Mouse (Mus musculus): ENCODE data around the gene Selenon. TPM values are rescaled to one million over a fixed set of nuclear protein-coding genes. Genes with fewer than 3 reads are reported as not detected.

Selenon gene
- polyA plus RNA-seq, 1 experiment from 2014 or later, result 15.1 TPM

DNA sequence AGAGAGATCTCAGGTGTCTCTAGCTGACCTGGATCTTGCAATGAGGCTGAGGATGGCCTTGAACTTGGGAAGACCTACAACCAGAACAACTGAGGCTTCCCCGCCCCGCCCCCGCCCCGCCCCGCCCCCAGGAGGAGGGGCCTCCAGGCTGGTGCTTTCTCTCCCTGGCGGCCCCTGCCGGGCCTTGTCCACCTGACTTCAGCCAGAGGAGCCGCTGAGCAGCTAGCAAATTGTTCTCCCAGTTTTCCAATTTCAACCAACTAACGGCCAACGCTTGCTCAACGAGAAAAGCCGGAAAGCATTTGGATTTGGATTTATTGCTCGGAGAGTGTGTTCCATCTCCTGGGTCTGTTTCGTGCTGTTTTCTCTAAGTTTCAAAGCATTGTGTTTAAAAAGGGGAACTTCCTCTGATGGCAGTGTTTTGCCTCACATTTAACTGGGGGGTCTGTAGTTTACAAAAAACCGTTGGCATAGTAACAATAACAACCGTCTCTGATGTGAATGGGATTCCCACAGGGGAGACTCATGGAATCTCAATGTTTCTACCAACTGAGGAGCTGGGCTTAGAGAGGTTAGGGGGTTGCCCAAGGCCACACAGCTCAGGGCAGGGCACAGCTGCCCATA is 5.8 kb upstream of the Selenon start:
- no peak for ATAC-seq (ENCODE audit: low FRiP score, low read depth)
- 21% methylated on average over 10 of the region's 16 CpGs for WGBS

DNA sequence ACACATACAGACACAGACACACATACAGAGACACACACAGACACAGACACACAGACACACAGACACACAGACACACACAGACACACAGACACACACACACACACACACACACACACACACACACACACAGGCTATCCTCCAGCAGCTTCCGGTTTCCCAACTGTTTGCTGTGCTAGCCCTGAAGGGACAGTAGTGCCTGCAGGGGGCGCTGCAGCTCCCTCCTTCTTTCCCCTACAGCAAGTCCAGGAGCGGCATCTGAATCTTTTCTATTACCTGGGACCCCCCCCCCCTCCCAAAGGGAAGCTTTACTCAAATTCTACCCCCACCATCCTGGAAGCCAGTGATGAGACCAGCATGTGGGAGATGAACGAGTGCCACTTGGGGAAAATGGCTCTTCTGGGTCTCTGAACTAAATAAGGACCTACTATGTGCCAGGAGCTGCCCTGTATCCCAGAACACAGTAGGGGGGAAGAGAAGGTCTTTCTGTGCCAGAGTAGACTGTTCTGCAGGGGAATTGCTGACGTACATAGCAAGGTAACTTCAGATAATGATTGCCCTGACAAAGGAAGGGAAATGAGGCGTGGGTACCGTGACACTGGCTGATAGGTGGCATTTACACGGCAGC is 4.1 kb upstream of the Selenon start:
- no peak overlapping the region for H3K4me3 ChIP-seq
- 66% methylated on average over 8 of the region's 8 CpGs for WGBS
- ATAC-seq (ENCODE audit: low FRiP score, low read depth), result no peak
- H3K27me3 ChIP-seq, result no peaks in the 10 kb centered on the region
- H3K9me3 ChIP-seq, result no peaks in the 10 kb centered on the region
- no peak overlapping the region for H3K9ac ChIP-seq (replicated peaks)
- H3K36me3 ChIP-seq, result no peaks in the 10 kb centered on the region
- peaks cover 26% of the 10 kb centered on the region for H3K4me1 ChIP-seq
- H3K4me2 ChIP-seq (replicated peaks), result no peak overlapping the region
- H3K27ac ChIP-seq (replicated peaks), result no peak overlapping the region

More for the DNA sequence above, 5.8 kb upstream of the Selenon start:
- no peak overlapping the region for H3K27ac ChIP-seq (replicated peaks)
- H3K9me3 ChIP-seq, result no peaks in the 10 kb centered on the region
- H3K36me3 ChIP-seq, result no peaks in the 10 kb centered on the region
- H3K27me3 ChIP-seq, result no peaks in the 10 kb centered on the region
- no peak overlapping the region for H3K4me2 ChIP-seq (replicated peaks)
- H3K4me3 ChIP-seq, result no peak overlapping the region
- peaks cover 16% of the 10 kb centered on the region for H3K4me1 ChIP-seq
- H3K9ac ChIP-seq (replicated peaks), result no peak overlapping the region

DNA sequence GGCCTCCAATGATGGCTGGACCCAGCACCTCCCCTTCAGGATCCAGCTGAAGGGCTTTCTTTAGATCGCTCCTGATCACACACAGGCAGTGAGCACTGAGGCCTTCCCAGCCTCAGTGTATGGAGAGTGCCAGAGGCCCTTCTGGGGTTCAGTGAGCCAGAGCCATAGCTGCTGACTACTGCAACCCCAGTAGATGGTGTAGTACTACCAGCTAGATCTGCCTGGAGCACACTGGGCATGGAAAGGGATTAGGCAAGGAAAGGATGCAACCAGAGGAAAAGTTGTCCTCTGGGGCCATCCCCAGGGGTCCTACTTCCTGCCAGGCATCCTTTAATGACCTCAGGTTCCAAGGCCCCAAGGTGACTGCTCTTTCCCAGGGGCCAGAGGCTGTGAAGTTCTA is 1.7 kb upstream of the Selenon start:
- ATAC-seq (ENCODE audit: low FRiP score, low read depth), result no peak
- Histone ChIP-seq H3K4me3 (no peak overlapping the region), H3K27ac (replicated peaks) (no peak overlapping the region), H3K36me3 (peaks cover 20% of the 10 kb centered on the region), H3K9me3 (peaks cover 10% of the 10 kb centered on the region), H3K27me3 (no peaks in the 10 kb centered on the region), H3K4me1 (peaks cover 32% of the 10 kb centered on the region), H3K4me2 (replicated peaks) (no peak overlapping the region), H3K9ac (replicated peaks) (no peak overlapping the region)
- 76% methylated on average over 1 of the region's 1 CpGs for WGBS

DNA sequence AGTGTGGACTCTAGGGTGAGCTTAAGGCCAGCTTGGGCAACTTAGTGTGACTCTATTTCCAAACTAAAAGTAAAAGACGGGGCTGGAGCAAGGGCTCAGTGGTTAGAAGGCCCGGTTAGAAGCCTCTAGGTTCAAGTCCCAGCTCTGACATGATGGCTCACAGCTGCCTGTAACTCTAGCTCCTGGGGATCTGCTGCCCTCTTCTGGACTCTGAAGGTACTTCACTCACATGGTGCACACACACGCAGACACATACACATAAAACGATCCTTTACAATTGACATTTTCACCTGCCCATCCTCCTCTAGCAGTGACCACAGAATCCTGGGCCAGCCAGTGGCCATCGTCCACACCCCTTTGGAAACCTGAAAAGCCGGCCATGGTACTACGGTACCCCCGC is 2.1 kb downstream of the Selenon start:
- 94% methylated on average over 8 of the region's 8 CpGs for WGBS
- ATAC-seq (ENCODE audit: low FRiP score, low read depth), result no peak
- Histone ChIP-seq H3K27me3 (no peaks in the 10 kb centered on the region), H3K9me3 (peaks cover 10% of the 10 kb centered on the region), H3K4me1 (peaks cover 33% of the 10 kb centered on the region), H3K4me3 (no peak overlapping the region), H3K9ac (replicated peaks) (no peak overlapping the region), H3K27ac (replicated peaks) (no peak overlapping the region), H3K4me2 (replicated peaks) (no peak overlapping the region), H3K36me3 (peaks cover 54% of the 10 kb centered on the region)

DNA sequence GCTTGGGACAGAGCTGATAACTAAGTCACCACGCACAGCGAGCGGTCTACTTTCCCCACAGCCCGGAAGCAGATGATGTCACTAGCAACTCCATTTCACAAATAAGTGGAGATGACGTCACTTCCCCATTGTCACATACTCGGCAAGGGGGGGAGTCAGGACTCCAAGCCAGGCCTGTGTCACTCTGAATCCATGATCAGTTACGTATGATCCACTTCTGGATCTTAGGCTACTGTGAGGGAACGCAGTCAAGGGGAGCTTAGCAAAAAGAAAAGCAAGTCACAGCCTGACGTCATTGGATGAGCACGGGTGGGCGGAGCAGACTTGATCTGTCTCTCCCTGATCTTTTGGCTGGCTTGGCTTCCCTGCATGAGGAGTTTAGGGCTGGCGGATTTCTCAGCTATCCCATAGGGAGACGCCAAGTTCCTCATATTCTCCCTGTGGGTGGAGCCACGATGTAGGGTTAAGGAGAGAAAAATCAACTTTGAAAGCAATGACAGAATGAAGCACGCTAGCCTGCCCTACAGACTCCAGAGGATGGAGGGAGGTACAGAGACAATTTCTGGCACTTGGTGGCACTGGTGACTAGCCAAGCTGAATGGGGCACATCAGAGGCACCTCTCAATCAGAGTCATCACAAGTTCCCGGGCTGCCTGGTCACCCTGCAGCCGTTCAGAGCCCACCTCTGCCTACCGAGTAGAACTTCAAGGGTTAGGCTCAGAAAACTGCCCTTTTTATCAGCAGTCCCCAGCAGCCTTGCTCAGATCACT is 3.6 kb downstream of the Selenon start:
- peaks cover 68% of the 10 kb centered on the region for H3K36me3 ChIP-seq
- no peak overlapping the region for H3K27ac ChIP-seq (replicated peaks)
- no peak overlapping the region for H3K4me2 ChIP-seq (replicated peaks)
- no peaks in the 10 kb centered on the region for H3K27me3 ChIP-seq
- H3K9me3 ChIP-seq, result peaks cover 10% of the 10 kb centered on the region
- peaks cover 33% of the 10 kb centered on the region for H3K4me1 ChIP-seq
- ATAC-seq (ENCODE audit: low FRiP score, low read depth), result no peak
- no peak overlapping the region for H3K4me3 ChIP-seq
- no peak overlapping the region for H3K9ac ChIP-seq (replicated peaks)
- 73% methylated on average over 18 of the region's 18 CpGs for WGBS

DNA sequence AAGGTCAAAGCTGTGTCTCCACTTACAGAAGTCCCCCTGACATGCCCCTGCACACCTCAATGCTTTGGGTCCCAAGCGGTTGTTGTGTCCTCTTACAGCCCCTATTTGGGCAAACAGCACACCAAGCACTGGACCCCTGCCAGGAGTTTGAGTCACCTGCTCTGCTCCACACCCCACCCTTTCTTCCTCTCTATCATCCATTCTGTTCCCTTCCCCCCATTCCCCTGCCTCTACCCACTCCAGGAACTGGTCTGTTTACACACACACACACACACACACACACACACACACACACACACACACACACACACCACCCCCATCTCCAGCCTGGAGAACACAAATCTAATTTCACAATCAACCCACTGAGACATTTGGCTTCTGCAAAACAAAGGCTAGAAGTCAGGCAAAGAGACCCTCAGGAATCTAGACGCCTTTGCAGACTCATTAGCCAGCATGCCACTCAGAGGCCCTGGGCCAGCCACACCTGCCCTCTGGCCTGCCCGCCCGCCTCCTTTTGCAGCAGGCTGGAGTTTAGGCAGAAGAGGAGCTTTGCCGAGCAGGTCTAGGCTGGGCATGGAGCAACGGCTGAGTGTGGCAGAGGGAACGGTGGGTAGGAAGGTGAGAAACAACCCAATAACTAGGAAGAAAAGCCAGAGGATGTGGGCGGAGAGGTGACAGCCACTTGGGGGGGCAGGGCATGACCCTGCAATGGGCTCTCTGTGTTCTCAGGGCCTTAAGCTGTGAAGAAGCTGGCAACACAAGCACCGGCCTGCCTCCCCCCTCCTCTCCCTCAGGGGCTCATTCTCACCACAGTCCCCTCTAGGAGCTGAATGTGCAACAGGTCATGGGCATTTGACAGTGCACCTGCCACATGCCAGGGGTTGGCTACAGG is 4.9 kb downstream of the Selenon start:
- H3K4me2 ChIP-seq (replicated peaks), result no peak overlapping the region
- 72% methylated on average over 9 of the region's 9 CpGs for WGBS

DNA sequence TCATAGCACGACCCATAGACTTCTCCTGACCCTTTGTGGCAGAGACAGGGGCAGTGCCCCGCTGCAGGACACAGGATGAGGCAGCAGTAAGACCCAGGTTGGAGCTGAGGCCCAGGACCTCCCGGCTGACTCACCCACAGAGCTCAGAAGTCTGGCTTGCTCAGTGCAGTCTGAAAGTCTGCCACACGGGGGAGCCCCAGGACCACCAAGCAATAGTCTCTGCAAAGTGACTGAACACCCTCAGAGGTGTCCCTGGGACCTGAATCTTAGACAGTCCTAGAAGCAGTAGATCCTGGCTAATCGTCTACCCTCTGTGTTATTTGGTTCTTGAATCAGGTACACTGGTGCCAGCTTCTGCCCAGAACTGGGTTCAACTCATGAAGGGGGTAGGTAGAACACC is 8.7 kb downstream of the Selenon start:
- Histone ChIP-seq H3K27ac (replicated peaks) (no peak overlapping the region), H3K9me3 (no peaks in the 10 kb centered on the region), H3K4me1 (peaks cover 13% of the 10 kb centered on the region), H3K9ac (replicated peaks) (no peak overlapping the region), H3K36me3 (peaks cover 84% of the 10 kb centered on the region), H3K4me2 (replicated peaks) (no peak overlapping the region), H3K4me3 (no peak overlapping the region), H3K27me3 (no peaks in the 10 kb centered on the region)
- WGBS, result 11% methylated on average over 5 of the region's 5 CpGs
- peak; percentile 68 for ATAC-seq (ENCODE audit: low FRiP score, low read depth)

More for the DNA sequence above, 4.9 kb downstream of the Selenon start:
- Histone ChIP-seq H3K9ac (replicated peaks) (no peak overlapping the region), H3K4me3 (no peak overlapping the region), H3K9me3 (peaks cover 10% of the 10 kb centered on the region), H3K4me1 (peaks cover 29% of the 10 kb centered on the region), H3K27me3 (no peaks in the 10 kb centered on the region), H3K36me3 (peaks cover 76% of the 10 kb centered on the region), H3K27ac (replicated peaks) (no peak overlapping the region)
- no peak for ATAC-seq (ENCODE audit: low FRiP score, low read depth)

DNA sequence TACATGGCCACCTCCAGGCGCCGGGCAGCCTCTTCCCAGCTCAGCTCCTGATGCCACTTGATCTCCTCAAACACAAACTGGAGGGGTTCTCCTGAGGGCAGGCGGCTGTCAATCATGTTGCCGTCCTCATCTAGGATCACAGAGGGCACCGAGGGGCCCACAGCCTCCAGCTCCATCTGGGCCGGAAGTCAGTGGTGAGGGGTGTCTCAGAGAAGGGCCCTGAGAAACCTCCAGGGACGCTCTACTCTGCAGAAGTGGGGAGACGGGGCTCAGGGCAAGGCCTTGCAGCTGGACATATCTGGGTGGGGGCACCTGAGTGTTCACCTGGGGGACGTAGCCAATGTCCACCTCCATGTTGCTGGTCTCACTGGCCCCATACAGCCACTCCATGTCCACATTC is 9.2 kb downstream of the Selenon start:
- Histone ChIP-seq H3K36me3 (peaks cover 79% of the 10 kb centered on the region), H3K4me3 (no peak overlapping the region), H3K9ac (replicated peaks) (no peak overlapping the region), H3K27me3 (no peaks in the 10 kb centered on the region), H3K27ac (replicated peaks) (no peak overlapping the region), H3K9me3 (no peaks in the 10 kb centered on the region), H3K4me2 (replicated peaks) (no peak overlapping the region), H3K4me1 (peaks cover 12% of the 10 kb centered on the region)
- 91% methylated on average over 9 of the region's 9 CpGs for WGBS
- ATAC-seq (ENCODE audit: low FRiP score, low read depth), result no peak

DNA sequence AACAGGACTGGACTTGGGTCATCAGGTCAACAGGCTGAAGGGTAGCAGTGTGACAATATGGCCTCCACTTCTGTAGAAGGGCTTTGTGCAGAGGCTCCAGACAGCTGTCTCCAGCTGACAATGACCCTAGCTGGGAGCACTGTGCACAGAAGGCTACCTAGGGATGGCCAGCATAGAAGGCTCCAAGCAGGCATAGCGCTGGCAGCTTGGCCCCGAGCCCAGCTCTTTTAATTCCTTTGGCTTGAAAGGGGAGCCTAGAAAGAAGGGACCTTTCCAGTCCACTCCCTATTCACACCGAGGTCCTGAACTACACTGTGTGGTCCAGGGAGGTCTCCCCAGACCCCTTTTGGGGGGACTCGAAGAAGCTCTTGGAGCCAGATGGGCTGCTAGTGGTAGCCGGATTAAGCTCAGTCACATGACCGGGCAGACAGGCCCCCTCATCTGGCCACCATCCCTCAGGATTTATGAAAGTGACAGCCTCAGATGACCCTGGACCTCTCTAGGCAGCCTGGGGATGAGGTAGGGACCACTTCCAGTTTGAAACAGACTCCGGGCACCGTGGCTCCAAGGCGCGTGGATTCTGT is 12.9 kb downstream of the Selenon start:
- H3K27ac ChIP-seq (replicated peaks), result no peak overlapping the region
- H3K36me3 ChIP-seq, result peaks cover 43% of the 10 kb centered on the region
- 87% methylated on average over 10 of the region's 10 CpGs for WGBS
- H3K27me3 ChIP-seq, result no peaks in the 10 kb centered on the region
- H3K9ac ChIP-seq (replicated peaks), result no peak overlapping the region
- no peak overlapping the region for H3K4me3 ChIP-seq
- ATAC-seq (ENCODE audit: low FRiP score, low read depth), result no peak
- H3K4me2 ChIP-seq (replicated peaks), result no peak overlapping the region
- no peaks in the 10 kb centered on the region for H3K9me3 ChIP-seq
- peaks cover 8% of the 10 kb centered on the region for H3K4me1 ChIP-seq

DNA sequence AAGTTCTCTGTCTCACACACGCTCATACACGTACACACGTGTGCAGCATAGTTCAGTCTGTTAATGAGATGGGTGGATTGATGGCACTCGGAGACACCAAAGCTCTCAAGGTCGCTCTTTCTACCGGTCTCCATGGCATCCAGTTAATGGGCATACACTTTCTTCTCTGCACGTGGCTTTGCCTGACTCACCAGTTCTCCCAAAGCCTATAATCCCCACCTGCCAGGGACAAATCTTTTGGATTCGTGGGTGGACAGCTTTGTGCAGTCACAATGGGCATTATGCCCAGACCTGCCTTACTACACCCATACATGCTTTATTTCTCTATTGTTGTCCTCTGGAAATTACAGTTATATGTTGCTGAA is 16.2 kb downstream of the Selenon start:
- Histone ChIP-seq H3K9me3 (no peaks in the 10 kb centered on the region), H3K4me3 (peak overlapping the region; percentile 83), H3K27me3 (no peaks in the 10 kb centered on the region), H3K4me2 (replicated peaks) (peak overlapping the region; percentile 97), H3K9ac (replicated peaks) (peak overlapping the region; percentile 42), H3K4me1 (peaks cover 17% of the 10 kb centered on the region), H3K36me3 (peaks cover 34% of the 10 kb centered on the region), H3K27ac (replicated peaks) (0 out of 2 replicates have a peak overlapping the region, but pooled peaks have one; percentile 16)
- WGBS, result 12% methylated on average over 8 of the region's 8 CpGs
- no peak; the same call in 1 of the 2 replicates for ATAC-seq (ENCODE audit: low FRiP score, low read depth)

DNA sequence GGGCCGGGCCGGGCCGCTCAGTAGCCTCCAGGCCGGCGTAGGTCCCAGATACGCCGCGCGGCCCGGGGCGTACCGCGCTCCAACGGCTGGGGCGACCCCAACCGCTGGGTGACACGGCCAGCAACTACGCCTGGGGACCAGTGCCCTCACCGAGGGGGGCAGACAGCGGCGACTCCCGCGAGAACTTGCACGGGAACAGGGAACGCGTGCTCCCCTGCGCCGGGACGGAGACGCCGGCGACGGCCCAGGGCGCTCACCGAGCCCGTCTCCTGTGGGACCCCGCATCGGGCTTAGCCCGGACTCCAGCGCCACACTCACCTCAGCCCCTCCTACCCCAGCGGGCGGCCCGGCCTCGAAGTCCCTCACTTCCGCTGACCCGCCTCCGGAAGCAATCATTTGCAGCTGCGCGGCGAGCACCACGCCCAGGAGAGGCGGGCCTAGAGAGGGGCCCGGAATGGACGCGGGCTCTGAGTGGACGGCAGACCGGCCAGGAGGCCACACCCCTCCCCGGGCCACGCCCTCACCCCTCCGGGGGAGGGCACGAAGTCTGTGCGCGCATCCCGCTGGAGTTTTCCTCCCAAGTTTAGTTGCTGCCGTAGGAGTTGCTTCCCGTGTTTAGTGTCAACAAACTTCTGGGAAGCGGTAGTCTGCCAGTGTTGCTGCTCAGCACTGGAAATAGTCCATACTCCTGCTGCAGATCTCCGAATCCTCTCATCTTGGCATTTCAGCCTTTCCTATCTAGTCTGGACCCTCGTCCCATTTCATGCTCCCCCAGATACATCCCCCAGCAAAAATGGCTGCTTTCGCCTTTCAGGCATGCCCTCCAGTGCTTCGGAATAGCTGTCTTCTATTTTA is 16.8 kb downstream of the Selenon start, which contains the start of gene Mtfr1l:
TSS of gene Mtfr1l (minus strand) at position 456 of the 855 bp plus-strand sequence.
- peak; percentile 98 for ATAC-seq (ENCODE audit: low FRiP score, low read depth)
- Histone ChIP-seq H3K9ac (replicated peaks) (peak within 1 kb of the TSS; percentile 85), H3K4me3 (peak within 1 kb of the TSS; percentile 83), H3K36me3 (peaks cover 34% of the 10 kb centered on the region), H3K27ac (replicated peaks) (peak within 1 kb of the TSS; percentile 85), H3K4me1 (peaks cover 17% of the 10 kb centered on the region), H3K4me2 (replicated peaks) (peak within 1 kb of the TSS; percentile 97), H3K27me3 (no peaks in the 10 kb centered on the region), H3K9me3 (no peaks in the 10 kb centered on the region)
- WGBS, result under 1% methylated on average over 62 of the region's 71 CpGs
